In the genomic region with DNA sequence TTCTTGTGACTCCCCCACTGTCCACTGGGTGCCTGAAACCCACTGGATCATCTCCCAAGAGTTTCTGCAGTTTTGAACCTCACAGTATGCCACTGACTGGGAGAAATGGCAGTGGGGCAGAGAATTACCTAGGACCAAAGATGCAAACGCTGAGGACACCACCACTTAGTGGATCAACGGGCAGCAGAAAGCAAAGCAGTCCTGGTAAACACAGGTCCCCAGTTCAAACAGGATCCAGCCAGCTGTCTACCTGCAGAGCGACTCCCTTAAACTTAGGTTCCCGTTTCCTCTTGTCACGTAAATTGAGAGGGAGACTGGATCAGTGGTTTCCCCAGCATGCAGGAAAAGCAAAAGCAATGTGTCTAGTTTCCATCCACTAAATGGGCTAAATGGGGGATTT, we compare ENCODE assay signal across 22 mouse cellular contexts.
A peak's percentile ranks its signal among the peaks of the same experiment; 100 is the strongest.
DNase-seq lines count a peak whose midpoint lies in the region; ATAC-seq and TF ChIP-seq lines count a peak whose summit lies in the region.
"Had no signal": no experiment of that assay in that cellular context is flagged by ENCODE, and none has a peak within 500 bp of the region (broad histone marks: within the 10 kb centered on the region; RNA-seq: fewer than 3 reads in every experiment).

No protein-coding gene starts in this region.

- no peaks in the 10 kb centered on the region for H3K36me3 ChIP-seq in kidney, embryonic 15.5 days
- H3K36me3 ChIP-seq in kidney, embryonic 14.5 days (ENCODE audit: control insufficient read depth, insufficient read depth, low read length) = no peaks in the 10 kb centered on the region
- H3K36me3 ChIP-seq in lung, postnatal 0 days (ENCODE audit: insufficient read depth, low read length) = no peaks in the 10 kb centered on the region
- H3K36me3 ChIP-seq in stomach, postnatal 0 days (ENCODE audit: control insufficient read depth, insufficient read depth, low read length) = no peaks in the 10 kb centered on the region
- H3K36me3 ChIP-seq in liver, embryonic 11.5 days (ENCODE audit: control insufficient read depth, insufficient read depth, low read length) = no peaks in the 10 kb centered on the region
- H3K36me3 ChIP-seq: embryonic facial prominence, embryonic 13.5 days; hindbrain, embryonic 12.5 days; limb, embryonic 13.5 days; neural tube, embryonic 15.5 days had no signal

- no peak for TF ChIP-seq EP300 in lung, postnatal 0 days (IDR thresholded peaks at IDR 0.05)
- no peak for TF ChIP-seq EP300 in stomach, postnatal 0 days (optimal IDR thresholded peaks at IDR 0.05)

- no peak overlapping the region for H3K4me3 ChIP-seq in kidney, embryonic 15.5 days (replicated peaks)
- H3K4me3 ChIP-seq in kidney, embryonic 14.5 days (ENCODE audit: low read length) = no peak overlapping the region
- no peak overlapping the region for H3K4me3 ChIP-seq in lung, postnatal 0 days (ENCODE audit: low read depth, low read length)
- no peak overlapping the region for H3K4me3 ChIP-seq in stomach, postnatal 0 days (ENCODE audit: low read depth, low read length)
- H3K4me3 ChIP-seq in liver, embryonic 11.5 days (ENCODE audit: low read depth, low read length) = no peak overlapping the region
- H3K4me3 ChIP-seq: embryonic facial prominence, embryonic 13.5 days; hindbrain, embryonic 12.5 days; limb, embryonic 13.5 days; neural tube, embryonic 15.5 days had no signal

- 41% methylated on average over 5 of the region's 5 CpGs for WGBS in kidney, embryonic 15.5 days
- WGBS in kidney, embryonic 14.5 days = 38% methylated on average over 5 of the region's 5 CpGs
- 40% methylated on average over 5 of the region's 5 CpGs for WGBS in lung, postnatal 0 days
- 40% methylated on average over 5 of the region's 5 CpGs for WGBS in stomach, postnatal 0 days
- WGBS in liver, embryonic 11.5 days = 47% methylated on average over 5 of the region's 5 CpGs

- H3K9me3 ChIP-seq in kidney, embryonic 15.5 days (replicated peaks) = no peaks in the 10 kb centered on the region
- no peaks in the 10 kb centered on the region for H3K9me3 ChIP-seq in kidney, embryonic 14.5 days (ENCODE audit: control insufficient read depth, low read length)
- no peaks in the 10 kb centered on the region for H3K9me3 ChIP-seq in lung, postnatal 0 days (ENCODE audit: low read length)
- no peaks in the 10 kb centered on the region for H3K9me3 ChIP-seq in stomach, postnatal 0 days (ENCODE audit: control insufficient read depth, low read length)
- no peaks in the 10 kb centered on the region for H3K9me3 ChIP-seq in liver, embryonic 11.5 days (ENCODE audit: control insufficient read depth, low read length)
- H3K9me3 ChIP-seq: embryonic facial prominence, embryonic 13.5 days; hindbrain, embryonic 12.5 days; limb, embryonic 13.5 days; neural tube, embryonic 15.5 days had no signal

- 0 out of 2 replicates have a peak, but pooled peaks cover 2% of the 10 kb centered on the region for H3K4me1 ChIP-seq in kidney, embryonic 15.5 days
- H3K4me1 ChIP-seq in kidney, embryonic 14.5 days (ENCODE audit: control insufficient read depth, insufficient read depth, low read length) = no peaks in the 10 kb centered on the region
- peaks cover 13% of the 10 kb centered on the region; the same call in 1 of the 2 replicates for H3K4me1 ChIP-seq in lung, postnatal 0 days (ENCODE audit: insufficient read depth, low read depth, low read length)
- no peaks in the 10 kb centered on the region for H3K4me1 ChIP-seq in stomach, postnatal 0 days (replicated peaks; ENCODE audit: control insufficient read depth, insufficient read depth)
- H3K4me1 ChIP-seq in liver, embryonic 11.5 days (replicated peaks; ENCODE audit: control insufficient read depth, insufficient read depth, low read length) = peaks cover 32% of the 10 kb centered on the region
- H3K4me1 ChIP-seq: hindbrain, embryonic 12.5 days; neural tube, embryonic 15.5 days had no signal

- no peak for TF ChIP-seq CTCF in lung, postnatal 0 days (IDR thresholded peaks at IDR 0.05)
- no peak for TF ChIP-seq CTCF in stomach, postnatal 0 days (IDR thresholded peaks at IDR 0.05; ENCODE audit: low read depth)

- no peak for DNase-seq in lung, postnatal 0 days (ENCODE audit: low spot score)
- DNase-seq in lung, postnatal 25 days (ENCODE audit: low spot score) = no peak
- peak; percentile 86 for DNase-seq in ZHBTc4 (ENCODE audit: low read depth, low spot score)
- DNase-seq in stomach, postnatal 0 days (ENCODE audit: low spot score) = peak; percentile 38
- no peak for DNase-seq in gastrocnemius, postnatal 10 days
- DNase-seq in liver, embryonic 11.5 days (ENCODE audit: low spot score) = no peak
- DNase-seq: adrenal gland, postnatal 25 days; B cell, adult 2 months; cerebellum, adult 11 months; cerebellum, postnatal 10 days; heart, postnatal 10 days had no signal

- H3K4me2 ChIP-seq in kidney, embryonic 15.5 days = no peak overlapping the region
- H3K4me2 ChIP-seq in kidney, embryonic 14.5 days (replicated peaks; ENCODE audit: low read depth, low read length) = no peak overlapping the region
- no peak overlapping the region for H3K4me2 ChIP-seq in lung, postnatal 0 days (replicated peaks; ENCODE audit: low read depth, low read length)
- no peak overlapping the region for H3K4me2 ChIP-seq in stomach, postnatal 0 days (replicated peaks; ENCODE audit: low read depth)
- no peak overlapping the region for H3K4me2 ChIP-seq in liver, embryonic 11.5 days
- H3K4me2 ChIP-seq: heart, embryonic 11.5 days; hindbrain, embryonic 12.5 days; limb, embryonic 13.5 days; neural tube, embryonic 15.5 days had no signal

- no peaks in the 10 kb centered on the region for H3K27me3 ChIP-seq in kidney, embryonic 15.5 days
- no peaks in the 10 kb centered on the region for H3K27me3 ChIP-seq in kidney, embryonic 14.5 days (ENCODE audit: control insufficient read depth, insufficient read depth, low read length)
- H3K27me3 ChIP-seq in lung, postnatal 0 days (replicated peaks; ENCODE audit: insufficient read depth, low read length) = no peaks in the 10 kb centered on the region
- no peaks in the 10 kb centered on the region for H3K27me3 ChIP-seq in stomach, postnatal 0 days (ENCODE audit: control insufficient read depth, insufficient read depth, low read length)
- no peaks in the 10 kb centered on the region for H3K27me3 ChIP-seq in liver, embryonic 11.5 days (replicated peaks; ENCODE audit: control insufficient read depth, insufficient read depth, low read length)
- H3K27me3 ChIP-seq: hindbrain, embryonic 12.5 days; limb, embryonic 13.5 days; neural tube, embryonic 15.5 days; Patski had no signal

- no peak overlapping the region for H3K9ac ChIP-seq in kidney, embryonic 15.5 days
- H3K9ac ChIP-seq in kidney, embryonic 14.5 days (ENCODE audit: low read depth, low read length) = no peak overlapping the region
- H3K9ac ChIP-seq in lung, postnatal 0 days (replicated peaks; ENCODE audit: low read depth) = no peak overlapping the region
- no peak overlapping the region for H3K9ac ChIP-seq in stomach, postnatal 0 days (ENCODE audit: low read length)
- H3K9ac ChIP-seq in liver, embryonic 11.5 days (ENCODE audit: low read depth, low read length) = no peak overlapping the region
- H3K9ac ChIP-seq: embryonic facial prominence, embryonic 13.5 days; hindbrain, embryonic 12.5 days; limb, embryonic 13.5 days; neural tube, embryonic 15.5 days had no signal

- ATAC-seq in kidney, embryonic 15.5 days (replicated peaks; ENCODE audit: low FRiP score) = no peak
- no peak for ATAC-seq in kidney, embryonic 14.5 days (ENCODE audit: low FRiP score, low TSS enrichment)
- no peak for ATAC-seq in lung, postnatal 0 days
- no peak for ATAC-seq in stomach, postnatal 0 days (ENCODE audit: low FRiP score, low TSS enrichment)
- no peak for ATAC-seq in liver, embryonic 11.5 days (replicated peaks; ENCODE audit: low FRiP score)
- ATAC-seq: forebrain, embryonic 16.5 days; midbrain, embryonic 16.5 days; Patski had no signal

- H3K27ac ChIP-seq in kidney, embryonic 15.5 days = peak overlapping the region; percentile 32; the same call in 1 of the 2 replicates
- H3K27ac ChIP-seq in kidney, embryonic 14.5 days (ENCODE audit: low read depth, low read length) = no peak overlapping the region
- H3K27ac ChIP-seq in lung, postnatal 0 days (ENCODE audit: low read length) = peak overlapping the region; percentile 75
- H3K27ac ChIP-seq in stomach, postnatal 0 days (replicated peaks) = peak overlapping the region; percentile 61; the same call in 1 of the 2 replicates
- H3K27ac ChIP-seq in liver, embryonic 11.5 days (ENCODE audit: low read depth, low read length) = no peak overlapping the region
- H3K27ac ChIP-seq: embryonic facial prominence, embryonic 13.5 days; hindbrain, embryonic 12.5 days; kidney, postnatal 0 days; limb, embryonic 13.5 days; neural tube, embryonic 15.5 days had no signal

Comparison
In these comparisons a context has a peak if more than half of its experiments do, and no peak if none do; other contexts are left out.
1. H3K27ac ChIP-seq: peak in kidney, embryonic 15.5 days (single experiment), lung, postnatal 0 days (single experiment) and stomach, postnatal 0 days (single experiment); none in kidney, embryonic 14.5 days (single experiment) and liver, embryonic 11.5 days (single experiment).
2. DNase-seq: peak in ZHBTc4 (single experiment) and stomach, postnatal 0 days (single experiment); none in lung, postnatal 0 days (single experiment), lung, postnatal 25 days (single experiment), gastrocnemius, postnatal 10 days (single experiment) and liver, embryonic 11.5 days (single experiment).